Mouse (Mus musculus) lung, postnatal 0 days (tissue): Measurements from ENCODE around the gene BC030867.

ENCODE experiments used
- CTCF ChIP-seq: IDR thresholded peaks from 2 replicates; pipeline ENCODE4 v1.5.1; 2016; ENCODE audit warnings: antibody characterized with exemption, mild to moderate bottlenecking
- EP300 ChIP-seq: IDR thresholded peaks from 2 replicates; pipeline ENCODE4 v1.6.1; 2016; ENCODE audit warnings: antibody characterized with exemption, mild to moderate bottlenecking, control low read depth

GRCm38 (mm10) chr11:102308979-102309378 lies 60.3 kb downstream of the BC030867 start:
- peak; percentile 98 for TF ChIP-seq CTCF
- 0 out of 2 replicates have a peak, but pooled peaks have one; percentile 42 for TF ChIP-seq EP300
